Mouse (Mus musculus): ENCODE data around the gene Sept9. TPM values are rescaled to one million over a fixed set of nuclear protein-coding genes. Genes with fewer than 3 reads are reported as not detected.

The Sept9 gene
- total RNA-seq, 2 experiments from 2014 or later: 77.4 to 77.8 TPM

- no peak overlapping the region for H3K27ac ChIP-seq
- DNase-seq (ENCODE audit: extremely low spot score in 1 of 2, low spot score in 2 of 2): no peak
- intact Hi-C loops (cut with DNase I): loop anchor here (5.0 kb wide), 3 partner anchors 45 to 175 kb away; no protein-coding TSS in a partner anchor
- TF ChIP-seq CTCF (IDR thresholded peaks at IDR 0.05): no peak
- H3K4me3 ChIP-seq: no peak overlapping the region
These were observed 157.5 kb downstream of the Sept9 start for GRCm38 (mm10) chr11:117356937-117357336.

- Histone ChIP-seq H3K27ac (no peak overlapping the region), H3K4me3 (no peak overlapping the region)
- no peak; the same call in none of the 2 replicates for TF ChIP-seq CTCF (IDR thresholded peaks at IDR 0.05)
- intact Hi-C loops (cut with DNase I): loop anchor here (1.0 to 5.0 kb wide), 4 partner anchors 46 to 176 kb away; no protein-coding TSS in a partner anchor
- DNase-seq (ENCODE audit: extremely low spot score in 1 of 2, low spot score in 2 of 2): peak; percentile 88 to 92
These were observed 158.6 kb downstream of the Sept9 start for GRCm38 (mm10) chr11:117357916-117358639.

GRCm38 (mm10) chr11:117359161-117359560, 159.7 kb downstream of the Sept9 start:
- Histone ChIP-seq H3K27ac (no peak overlapping the region), H3K4me3 (no peak overlapping the region)
- intact Hi-C loops (cut with DNase I): loop anchor here (5.0 kb wide), 3 partner anchors 47 to 177 kb away; no protein-coding TSS in a partner anchor
- TF ChIP-seq CTCF (IDR thresholded peaks at IDR 0.05): no peak
- no peak for DNase-seq (ENCODE audit: extremely low spot score in 1 of 2, low spot score in 2 of 2)

- no peak overlapping the region for H3K27ac ChIP-seq
- no peak overlapping the region for H3K4me3 ChIP-seq
- intact Hi-C loops (cut with DNase I): loop anchor here (2.0 to 5.0 kb wide), 4 partner anchors 48 to 287 kb away; no protein-coding TSS in a partner anchor
- peak; percentile 65 to 78 for DNase-seq (ENCODE audit: extremely low spot score in 1 of 2, low spot score in 2 of 2)
- TF ChIP-seq CTCF (IDR thresholded peaks at IDR 0.05): peak; percentile 94
These were observed 160.4 kb downstream of the Sept9 start for GRCm38 (mm10) chr11:117359870-117360269.

GRCm38 (mm10) chr11:117360561-117360960, 161.1 kb downstream of the Sept9 start:
- Histone ChIP-seq H3K4me3 (no peak overlapping the region), H3K27ac (no peak overlapping the region)
- DNase-seq (ENCODE audit: extremely low spot score in 1 of 2, low spot score in 2 of 2): no peak
- intact Hi-C loops (cut with DNase I): loop anchor here (2.0 kb wide), 1 partner anchor 288 kb away; no protein-coding TSS in a partner anchor
- TF ChIP-seq CTCF (IDR thresholded peaks at IDR 0.05): no peak

GRCm38 (mm10) chr11:117362307-117362706, 162.8 kb downstream of the Sept9 start:
- peak; percentile 13 for TF ChIP-seq CTCF (IDR thresholded peaks at IDR 0.05)
- no peak overlapping the region for H3K4me3 ChIP-seq
- intact Hi-C loops (cut with DNase I): no loop called here
- DNase-seq (ENCODE audit: extremely low spot score in 1 of 2, low spot score in 2 of 2): no peak
- H3K27ac ChIP-seq: no peak overlapping the region

- no peak for DNase-seq (ENCODE audit: extremely low spot score in 1 of 2, low spot score in 2 of 2)
- Histone ChIP-seq H3K27ac (no peak overlapping the region), H3K4me3 (no peak overlapping the region)
- TF ChIP-seq CTCF (IDR thresholded peaks at IDR 0.05): no peak
- intact Hi-C loops (cut with DNase I): no loop called here
These were observed 164.5 kb downstream of the Sept9 start for GRCm38 (mm10) chr11:117363918-117364317.

- Histone ChIP-seq H3K4me3 (no peak overlapping the region), H3K27ac (no peak overlapping the region)
- peak; percentile 74 for TF ChIP-seq CTCF (IDR thresholded peaks at IDR 0.05)
- intact Hi-C loops (cut with DNase I): loop anchor here (1.0 kb wide), 1 partner anchor 458 kb away; no protein-coding TSS in a partner anchor
- DNase-seq (ENCODE audit: extremely low spot score in 1 of 2, low spot score in 2 of 2): no peak
These were observed 167.0 kb downstream of the Sept9 start for GRCm38 (mm10) chr11:117366426-117366825.

- TF ChIP-seq CTCF (IDR thresholded peaks at IDR 0.05): no peak
- no peak for DNase-seq (ENCODE audit: extremely low spot score in 1 of 2, low spot score in 2 of 2)
- H3K27ac ChIP-seq: no peak overlapping the region
- intact Hi-C loops (cut with DNase I): loop anchor here (1.0 kb wide), 1 partner anchor 457 kb away; no protein-coding TSS in a partner anchor
- H3K4me3 ChIP-seq: no peak overlapping the region
These were observed 167.4 kb downstream of the Sept9 start for GRCm38 (mm10) chr11:117366861-117367357.

- no peak for TF ChIP-seq CTCF (IDR thresholded peaks at IDR 0.05)
- Histone ChIP-seq H3K4me3 (no peak overlapping the region), H3K27ac (no peak overlapping the region)
- no peak for DNase-seq (ENCODE audit: extremely low spot score in 1 of 2, low spot score in 2 of 2)
- intact Hi-C loops (cut with DNase I): no loop called here
These were observed 168.5 kb downstream of the Sept9 start for GRCm38 (mm10) chr11:117367937-117368336.

GRCm38 (mm10) chr11:117369347-117369746, 169.9 kb downstream of the Sept9 start:
- no peak for TF ChIP-seq CTCF (IDR thresholded peaks at IDR 0.05)
- Histone ChIP-seq H3K27ac (no peak overlapping the region), H3K4me3 (no peak overlapping the region)
- intact Hi-C loops (cut with DNase I): no loop called here
- no peak for DNase-seq (ENCODE audit: extremely low spot score in 1 of 2, low spot score in 2 of 2)

GRCm38 (mm10) chr11:117370262-117370850, 170.9 kb downstream of the Sept9 start:
- no peak for TF ChIP-seq CTCF (IDR thresholded peaks at IDR 0.05)
- H3K27ac ChIP-seq: no peak overlapping the region
- intact Hi-C loops (cut with DNase I): no loop called here
- DNase-seq (ENCODE audit: extremely low spot score in 1 of 2, low spot score in 2 of 2): no peak
- H3K4me3 ChIP-seq: no peak overlapping the region

All from left cerebral cortex, adult 2 months (tissue).